Comparison of ENCODE assay signal across 13 mouse cellular contexts in the genomic region with DNA sequence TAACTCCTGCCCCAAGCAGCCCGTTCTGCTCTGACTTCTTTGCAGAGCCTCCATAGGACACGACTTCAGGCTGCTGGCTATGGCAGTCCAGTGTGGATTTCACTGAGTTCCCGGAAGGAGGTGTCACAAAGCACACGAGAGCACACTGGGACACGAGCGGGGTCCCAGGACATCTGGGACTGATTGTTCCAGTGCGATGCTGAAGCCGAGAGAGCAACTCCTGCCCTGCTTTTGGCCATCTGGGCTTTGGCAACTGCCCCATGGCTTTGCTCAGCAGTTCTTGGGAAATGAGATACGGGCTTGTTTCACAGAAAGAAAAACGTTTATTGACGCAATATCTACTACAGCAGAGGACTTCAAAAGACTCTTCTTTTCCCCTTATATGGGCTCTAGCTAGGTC. TPM values are rescaled to one million over a fixed set of nuclear protein-coding genes. Genes with fewer than 3 reads are reported as not detected.
DNase-seq lines count a peak whose midpoint lies in the region; ATAC-seq lines count a peak whose summit lies in the region.
"Had no signal": no experiment of that assay in that cellular context is flagged by ENCODE, and none has a peak within 500 bp of the region (broad histone marks: within the 10 kb centered on the region; RNA-seq: fewer than 3 reads in every experiment).

No protein-coding gene starts in this region.

- H3K4me1 ChIP-seq in heart, embryonic 11.5 days (ENCODE audit: control insufficient read depth, insufficient read depth, low read length) = no peaks in the 10 kb centered on the region
- peaks cover 10% of the 10 kb centered on the region for H3K4me1 ChIP-seq in embryonic facial prominence, embryonic 10.5 days
- H3K4me1 ChIP-seq in forebrain, embryonic 12.5 days = no peaks in the 10 kb centered on the region
- H3K4me1 ChIP-seq: neural tube, embryonic 15.5 days; stomach, embryonic 15.5 days had no signal

- no peaks in the 10 kb centered on the region for H3K9me3 ChIP-seq in heart, embryonic 11.5 days (replicated peaks; ENCODE audit: control insufficient read depth, low read length)
- H3K9me3 ChIP-seq in embryonic facial prominence, embryonic 10.5 days = no peaks in the 10 kb centered on the region
- H3K9me3 ChIP-seq in forebrain, embryonic 12.5 days = no peaks in the 10 kb centered on the region
- H3K9me3 ChIP-seq: neural tube, embryonic 15.5 days; stomach, embryonic 15.5 days had no signal

- H3K27me3 ChIP-seq in heart, embryonic 11.5 days (ENCODE audit: control insufficient read depth, insufficient read depth, low read length) = no peaks in the 10 kb centered on the region
- no peaks in the 10 kb centered on the region for H3K27me3 ChIP-seq in embryonic facial prominence, embryonic 10.5 days (replicated peaks; ENCODE audit: low read depth, poor library complexity, severe bottlenecking)
- no peaks in the 10 kb centered on the region for H3K27me3 ChIP-seq in forebrain, embryonic 12.5 days
- H3K27me3 ChIP-seq: neural tube, embryonic 15.5 days; stomach, embryonic 15.5 days had no signal

- ATAC-seq in heart, embryonic 11.5 days (replicated peaks; ENCODE audit: insufficient number of reproducible peaks, low FRiP score, low TSS enrichment) = no peak
- no peak for ATAC-seq in inflammation-experienced regulatory T-cells, adult 6 months
- ATAC-seq in forebrain, embryonic 12.5 days (ENCODE audit: low FRiP score) = no peak

- intact Hi-C loops in heart, postnatal 14 days (cut with DNase I) = loop anchor here (10.0 kb wide), 1 partner anchor 209 kb away; the partner anchor contains the start of gene Rai14

- H3K9ac ChIP-seq in heart, embryonic 11.5 days (ENCODE audit: low read depth, low read length) = no peak overlapping the region
- H3K9ac ChIP-seq in forebrain, embryonic 12.5 days = no peak overlapping the region
- H3K9ac ChIP-seq: neural tube, embryonic 15.5 days; stomach, embryonic 15.5 days had no signal

- no peak overlapping the region for H3K27ac ChIP-seq in heart, embryonic 11.5 days (ENCODE audit: low read depth, low read length)
- 0 out of 2 replicates have a peak overlapping the region, but pooled peaks have one; percentile 48 for H3K27ac ChIP-seq in embryonic facial prominence, embryonic 10.5 days (replicated peaks)
- no peak overlapping the region for H3K27ac ChIP-seq in forebrain, embryonic 12.5 days
- H3K27ac ChIP-seq: neural tube, embryonic 15.5 days; stomach, embryonic 15.5 days had no signal

- DNase-seq in heart, adult 18-20 months = peak; percentile 37 to 49
- peak; percentile 55 for DNase-seq in embryonic facial prominence, embryonic 10.5 days (ENCODE audit: low spot score)
- DNase-seq in heart, postnatal 14 days = peak; percentile 51 to 62
- DNase-seq in lung, postnatal 14 days = peak; percentile 29
- no peak for DNase-seq in spleen, adult 12 weeks (ENCODE audit: low spot score)
- DNase-seq: B cell, adult 2 months; cerebellum, adult 18-20 months had no signal

- no peaks in the 10 kb centered on the region for H3K36me3 ChIP-seq in heart, embryonic 11.5 days (ENCODE audit: control insufficient read depth, insufficient read depth, low read length)
- H3K36me3 ChIP-seq in embryonic facial prominence, embryonic 10.5 days (replicated peaks) = no peaks in the 10 kb centered on the region
- H3K36me3 ChIP-seq in forebrain, embryonic 12.5 days (replicated peaks) = no peaks in the 10 kb centered on the region
- H3K36me3 ChIP-seq: neural tube, embryonic 15.5 days; stomach, embryonic 15.5 days had no signal

- no peak overlapping the region for H3K4me3 ChIP-seq in heart, embryonic 11.5 days (ENCODE audit: low read depth, low read length)
- no peak overlapping the region for H3K4me3 ChIP-seq in embryonic facial prominence, embryonic 10.5 days
- no peak overlapping the region for H3K4me3 ChIP-seq in forebrain, embryonic 12.5 days (replicated peaks)
- H3K4me3 ChIP-seq: neural tube, embryonic 15.5 days; stomach, embryonic 15.5 days had no signal

- H3K4me2 ChIP-seq in heart, embryonic 11.5 days = no peak overlapping the region
- H3K4me2 ChIP-seq in forebrain, embryonic 12.5 days = no peak overlapping the region
- H3K4me2 ChIP-seq: neural tube, embryonic 15.5 days; stomach, embryonic 15.5 days had no signal

- WGBS in heart, embryonic 11.5 days (ENCODE audit: insufficient replicate concordance) = 58% methylated on average over 11 of the region's 11 CpGs
- WGBS in embryonic facial prominence, embryonic 10.5 days = 36% methylated on average over 11 of the region's 11 CpGs
- WGBS in forebrain, embryonic 12.5 days = 70% methylated on average over 11 of the region's 11 CpGs

RNA-seq across cellular contexts. Expression of gene Rad1, which starts 20.3 kb away (rescaled TPM):
- total RNA-seq in heart, adult 18-20 months (2021) = 1 to 10 TPM; 7.7 to 10.0 TPM
- polyA plus RNA-seq in heart, embryonic 11.5 days (2014; fragmentation: Nextera tagmentation; extraction: Ambion mirVana) = 19.6 and 20.1 TPM in 2 replicates
- polyA plus RNA-seq in embryonic facial prominence, embryonic 10.5 days (2016; fragmentation: Nextera tagmentation; extraction: Ambion mirVana) = 53.9 and 58.2 TPM in 2 replicates
- total RNA-seq in heart, postnatal 14 days (2021) = 1 to 10 TPM; 7.2 to 8.5 TPM
- 10 to 100 TPM; 26.5 to 33.0 (median 26.6) TPM for polyA plus RNA-seq in inflammation-experienced regulatory T-cells, adult 6 months (2017; shearing (Covaris generic))
- polyA plus RNA-seq in forebrain, embryonic 12.5 days (2016; fragmentation: Nextera tagmentation; extraction: Ambion mirVana) = 40.4 and 42.9 TPM in 2 replicates

RNA-seq across cellular contexts. Expression of gene Brix1, which starts 20.4 kb away (rescaled TPM):
- 10 to 100 TPM; 20.4 to 22.5 TPM for total RNA-seq in heart, adult 18-20 months (2021)
- polyA plus RNA-seq in heart, embryonic 11.5 days (2014; fragmentation: Nextera tagmentation; extraction: Ambion mirVana) = 86.9 and 92.6 TPM in 2 replicates
- 134 and 138 TPM in 2 replicates for polyA plus RNA-seq in embryonic facial prominence, embryonic 10.5 days (2016; fragmentation: Nextera tagmentation; extraction: Ambion mirVana)
- total RNA-seq in heart, postnatal 14 days (2021) = 10 to 100 TPM; 15.3 to 20.5 TPM
- polyA plus RNA-seq in inflammation-experienced regulatory T-cells, adult 6 months (2017; shearing (Covaris generic)) = 100 to 1,000 TPM; 128 to 160 (median 154) TPM
- polyA plus RNA-seq in forebrain, embryonic 12.5 days (2016; fragmentation: Nextera tagmentation; extraction: Ambion mirVana) = 128 TPM in 2 replicates

RNA-seq across cellular contexts. Expression of gene Dnajc21, which starts 35.8 kb away (rescaled TPM):
- total RNA-seq in heart, adult 18-20 months (2021) = 10 to 100 TPM; 34.6 to 36.6 TPM
- 11.8 and 13.4 TPM in 2 replicates for polyA plus RNA-seq in heart, embryonic 11.5 days (2014; fragmentation: Nextera tagmentation; extraction: Ambion mirVana)
- polyA plus RNA-seq in embryonic facial prominence, embryonic 10.5 days (2016; fragmentation: Nextera tagmentation; extraction: Ambion mirVana) = 11.6 and 13.0 TPM in 2 replicates
- total RNA-seq in heart, postnatal 14 days (2021) = 10 to 100 TPM; 23.3 to 24.4 TPM
- 10 to 100 TPM; 13.1 to 15.4 (median 15.0) TPM for polyA plus RNA-seq in inflammation-experienced regulatory T-cells, adult 6 months (2017; shearing (Covaris generic))
- polyA plus RNA-seq in forebrain, embryonic 12.5 days (2016; fragmentation: Nextera tagmentation; extraction: Ambion mirVana) = 15.7 and 16.2 TPM in 2 replicates

RNA-seq across cellular contexts. Expression of gene Ttc23l, which starts 52.4 kb away (rescaled TPM):
- not detected for total RNA-seq in heart, adult 18-20 months (2021)
- polyA plus RNA-seq in heart, embryonic 11.5 days (2014; fragmentation: Nextera tagmentation; extraction: Ambion mirVana) = not detected in 2 replicates
- polyA plus RNA-seq in embryonic facial prominence, embryonic 10.5 days (2016; fragmentation: Nextera tagmentation; extraction: Ambion mirVana) = not detected in 2 replicates
- total RNA-seq in heart, postnatal 14 days (2021) = not detected
- polyA plus RNA-seq in inflammation-experienced regulatory T-cells, adult 6 months (2017; shearing (Covaris generic)) = not detected
- polyA plus RNA-seq in forebrain, embryonic 12.5 days (2016; fragmentation: Nextera tagmentation; extraction: Ambion mirVana) = not detected in 2 replicates
- polyA plus RNA-seq: large intestine, adult 2 months; neural tube, embryonic 15.5 days; stomach, embryonic 15.5 days had no signal
